Comparison of ENCODE assay signal across 9 mouse cellular contexts in the genomic region with DNA sequence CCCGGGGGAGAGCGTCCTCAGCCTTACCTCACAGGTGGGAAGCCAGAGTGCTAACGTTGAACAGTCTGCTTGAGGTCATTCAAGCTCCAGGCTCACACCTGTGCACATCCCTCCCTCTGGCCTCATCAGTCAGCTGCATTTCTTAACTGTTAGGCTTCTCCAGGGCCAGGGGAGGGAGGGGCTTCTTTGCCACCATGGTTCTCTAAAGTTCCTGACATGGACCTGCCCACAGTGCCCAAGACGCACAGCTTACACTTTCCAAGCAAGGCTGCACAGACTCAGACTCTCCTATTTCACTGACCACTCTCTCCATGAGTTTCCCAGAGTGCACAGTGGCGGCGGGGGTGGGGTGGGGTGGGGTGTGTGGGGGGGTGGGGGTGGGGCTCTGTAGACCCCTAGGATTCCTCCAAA. TPM values are rescaled to one million over a fixed set of nuclear protein-coding genes. Genes with fewer than 3 reads are reported as not detected.
DNase-seq lines count a peak whose midpoint lies in the region; ATAC-seq lines count a peak whose summit lies in the region.
"Had no signal": no experiment of that assay in that cellular context is flagged by ENCODE, and none has a peak within 500 bp of the region (broad histone marks: within the 10 kb centered on the region; RNA-seq: fewer than 3 reads in every experiment).

No protein-coding gene starts in this region.

- H3K27me3 ChIP-seq in liver, embryonic 11.5 days (replicated peaks; ENCODE audit: control insufficient read depth, insufficient read depth, low read length) = no peaks in the 10 kb centered on the region
- no peaks in the 10 kb centered on the region for H3K27me3 ChIP-seq in forebrain, embryonic 10.5 days (ENCODE audit: poor library complexity, severe bottlenecking)
- H3K27me3 ChIP-seq in hindbrain, embryonic 13.5 days = no peaks in the 10 kb centered on the region
- H3K27me3 ChIP-seq in midbrain, embryonic 15.5 days (replicated peaks) = no peaks in the 10 kb centered on the region

- H3K9ac ChIP-seq in liver, embryonic 11.5 days (ENCODE audit: low read depth, low read length) = no peak overlapping the region
- peak overlapping the region; percentile 82 for H3K9ac ChIP-seq in hindbrain, embryonic 13.5 days
- peak overlapping the region; percentile 14; the same call in 1 of the 2 replicates for H3K9ac ChIP-seq in midbrain, embryonic 15.5 days

- peak overlapping the region; percentile 27 for H3K4me2 ChIP-seq in liver, embryonic 11.5 days
- H3K4me2 ChIP-seq in hindbrain, embryonic 13.5 days = peak overlapping the region; percentile 60
- peak overlapping the region; percentile 54 for H3K4me2 ChIP-seq in midbrain, embryonic 15.5 days

- 51% methylated on average over 6 of the region's 6 CpGs for WGBS in liver, embryonic 11.5 days
- 26% methylated on average over 6 of the region's 6 CpGs for WGBS in forebrain, embryonic 10.5 days
- 34% methylated on average over 5 of the region's 6 CpGs for WGBS in hindbrain, embryonic 13.5 days
- WGBS in midbrain, embryonic 15.5 days = 25% methylated on average over 6 of the region's 6 CpGs

- no peak overlapping the region for H3K27ac ChIP-seq in liver, embryonic 11.5 days (ENCODE audit: low read depth, low read length)
- H3K27ac ChIP-seq in forebrain, embryonic 10.5 days = peak overlapping the region; percentile 98
- H3K27ac ChIP-seq in hindbrain, embryonic 13.5 days = peak overlapping the region; percentile 98
- peak overlapping the region; percentile 93 for H3K27ac ChIP-seq in midbrain, embryonic 15.5 days

- no peak overlapping the region for H3K4me3 ChIP-seq in liver, embryonic 11.5 days (ENCODE audit: low read depth, low read length)
- H3K4me3 ChIP-seq in forebrain, embryonic 10.5 days = peak overlapping the region; percentile 53
- H3K4me3 ChIP-seq in hindbrain, embryonic 13.5 days = peak overlapping the region; percentile 35; the same call in 1 of the 2 replicates
- no peak overlapping the region for H3K4me3 ChIP-seq in midbrain, embryonic 15.5 days

- peaks cover 23% of the 10 kb centered on the region for H3K4me1 ChIP-seq in liver, embryonic 11.5 days (replicated peaks; ENCODE audit: control insufficient read depth, insufficient read depth, low read length)
- peaks cover 54% of the 10 kb centered on the region for H3K4me1 ChIP-seq in forebrain, embryonic 10.5 days
- peaks cover 37% of the 10 kb centered on the region for H3K4me1 ChIP-seq in hindbrain, embryonic 13.5 days (replicated peaks)
- peaks cover 24% of the 10 kb centered on the region for H3K4me1 ChIP-seq in midbrain, embryonic 15.5 days

- H3K36me3 ChIP-seq in liver, embryonic 11.5 days (ENCODE audit: control insufficient read depth, insufficient read depth, low read length) = no peaks in the 10 kb centered on the region; the same call in none of the 2 replicates
- peaks cover 38% of the 10 kb centered on the region for H3K36me3 ChIP-seq in forebrain, embryonic 10.5 days (replicated peaks)
- H3K36me3 ChIP-seq in hindbrain, embryonic 13.5 days = no peaks in the 10 kb centered on the region
- H3K36me3 ChIP-seq in midbrain, embryonic 15.5 days (replicated peaks) = no peaks in the 10 kb centered on the region

- no peak for DNase-seq in liver, embryonic 11.5 days (ENCODE audit: low spot score)
- DNase-seq in liver = no peak
- DNase-seq in forebrain, embryonic 10.5 days (ENCODE audit: extremely low spot score, low spot score) = no peak
- no peak for DNase-seq in gastrocnemius, adult 8-10 months (ENCODE audit: low spot score in 2 of 2)
- DNase-seq in right cerebral cortex, postnatal 4 days = no peak
- DNase-seq: cerebellum, adult 2 months; gastrocnemius, postnatal 36 days had no signal

- no peaks in the 10 kb centered on the region for H3K9me3 ChIP-seq in liver, embryonic 11.5 days (ENCODE audit: control insufficient read depth, low read length)
- H3K9me3 ChIP-seq in forebrain, embryonic 10.5 days = no peaks in the 10 kb centered on the region
- no peaks in the 10 kb centered on the region for H3K9me3 ChIP-seq in hindbrain, embryonic 13.5 days
- H3K9me3 ChIP-seq in midbrain, embryonic 15.5 days = no peaks in the 10 kb centered on the region

- ATAC-seq in liver, embryonic 11.5 days (replicated peaks; ENCODE audit: low FRiP score) = no peak
- peak; percentile 50 for ATAC-seq in hindbrain, embryonic 13.5 days (ENCODE audit: low FRiP score)
- ATAC-seq in midbrain, embryonic 15.5 days (replicated peaks) = peak; percentile 45

RNA-seq across cellular contexts. Expression of a gene that starts 10.1 kb away (rescaled TPM):
- polyA plus RNA-seq in liver, embryonic 11.5 days (2014; fragmentation: Nextera tagmentation; extraction: Ambion mirVana) = 0.04 TPM in 1 of 2 replicates, not detected in the other
- 0.05 and 0.06 TPM in 2 replicates for polyA plus RNA-seq in forebrain, embryonic 10.5 days (2016; fragmentation: Nextera tagmentation; extraction: Ambion mirVana)
- polyA plus RNA-seq in hindbrain, embryonic 13.5 days (2015; fragmentation: Nextera tagmentation; extraction: Ambion mirVana) = 1.6 and 2.2 TPM in 2 replicates
- 1.5 and 1.8 TPM in 2 replicates for polyA plus RNA-seq in midbrain, embryonic 15.5 days (2015; fragmentation: Nextera tagmentation; extraction: Ambion mirVana)
- total RNA-seq in gastrocnemius, adult 8-10 months (2022) = not detected
- total RNA-seq: gastrocnemius, postnatal 36 days had no signal

RNA-seq across cellular contexts. Expression of a gene that starts 10.1 kb away (rescaled TPM):
- 9.2 and 9.8 TPM in 2 replicates for polyA plus RNA-seq in liver, embryonic 11.5 days (2014; fragmentation: Nextera tagmentation; extraction: Ambion mirVana)
- 21.2 and 21.9 TPM in 2 replicates for polyA plus RNA-seq in forebrain, embryonic 10.5 days (2016; fragmentation: Nextera tagmentation; extraction: Ambion mirVana)
- polyA plus RNA-seq in hindbrain, embryonic 13.5 days (2015; fragmentation: Nextera tagmentation; extraction: Ambion mirVana) = 6.9 and 7.8 TPM in 2 replicates
- polyA plus RNA-seq in midbrain, embryonic 15.5 days (2015; fragmentation: Nextera tagmentation; extraction: Ambion mirVana) = 5.1 and 5.7 TPM in 2 replicates
- 1 to 10 TPM in 1 of 4 experiments, under 1 TPM in 3; 0.27 to 1.0 (median 0.48) TPM for total RNA-seq in gastrocnemius, adult 8-10 months (2022)

RNA-seq across cellular contexts. Expression of a gene that starts 28.5 kb away (rescaled TPM):
- 0.04 TPM in 1 of 2 replicates, not detected in the other for polyA plus RNA-seq in liver, embryonic 11.5 days (2014; fragmentation: Nextera tagmentation; extraction: Ambion mirVana)
- polyA plus RNA-seq in forebrain, embryonic 10.5 days (2016; fragmentation: Nextera tagmentation; extraction: Ambion mirVana) = 0.06 TPM in 1 of 2 replicates, not detected in the other
- polyA plus RNA-seq in hindbrain, embryonic 13.5 days (2015; fragmentation: Nextera tagmentation; extraction: Ambion mirVana) = 0.78 and 1.3 TPM in 2 replicates
- polyA plus RNA-seq in midbrain, embryonic 15.5 days (2015; fragmentation: Nextera tagmentation; extraction: Ambion mirVana) = 0.41 and 0.65 TPM in 2 replicates
- not detected for total RNA-seq in gastrocnemius, adult 8-10 months (2022)
- total RNA-seq: gastrocnemius, postnatal 36 days had no signal

RNA-seq across cellular contexts. Expression of a gene that starts 43.6 kb away (rescaled TPM):
- polyA plus RNA-seq in liver, embryonic 11.5 days (2014; fragmentation: Nextera tagmentation; extraction: Ambion mirVana) = 0.55 and 0.67 TPM in 2 replicates
- polyA plus RNA-seq in forebrain, embryonic 10.5 days (2016; fragmentation: Nextera tagmentation; extraction: Ambion mirVana) = 0.76 and 0.81 TPM in 2 replicates
- polyA plus RNA-seq in hindbrain, embryonic 13.5 days (2015; fragmentation: Nextera tagmentation; extraction: Ambion mirVana) = 1.1 and 1.8 TPM in 2 replicates
- 0.74 and 1.4 TPM in 2 replicates for polyA plus RNA-seq in midbrain, embryonic 15.5 days (2015; fragmentation: Nextera tagmentation; extraction: Ambion mirVana)
- under 1 TPM; 0.34 to 0.58 (median 0.42) TPM for total RNA-seq in gastrocnemius, adult 8-10 months (2022)

RNA-seq across cellular contexts. Expression of a gene that starts 54.2 kb away (rescaled TPM):
- 183 and 195 TPM in 2 replicates for polyA plus RNA-seq in liver, embryonic 11.5 days (2014; fragmentation: Nextera tagmentation; extraction: Ambion mirVana)
- 115 and 120 TPM in 2 replicates for polyA plus RNA-seq in forebrain, embryonic 10.5 days (2016; fragmentation: Nextera tagmentation; extraction: Ambion mirVana)
- 117 and 118 TPM in 2 replicates for polyA plus RNA-seq in hindbrain, embryonic 13.5 days (2015; fragmentation: Nextera tagmentation; extraction: Ambion mirVana)
- 136 and 139 TPM in 2 replicates for polyA plus RNA-seq in midbrain, embryonic 15.5 days (2015; fragmentation: Nextera tagmentation; extraction: Ambion mirVana)
- 10 to 100 TPM; 50.1 to 55.4 (median 51.9) TPM for total RNA-seq in gastrocnemius, adult 8-10 months (2022)

Comparison
In these comparisons a context has a peak if more than half of its experiments do, and no peak if none do; other contexts are left out.
1. H3K4me3 ChIP-seq: peak in forebrain, embryonic 10.5 days (single experiment) and hindbrain, embryonic 13.5 days (single experiment); none in liver, embryonic 11.5 days (single experiment) and midbrain, embryonic 15.5 days (single experiment).
2. Peak in every context shown above with its lines, with median percentiles within 50 percentile points of each other: H3K4me2 ChIP-seq.